Mouse (Mus musculus) adipocyte (in vitro differentiated cells): ENCODE results near the gene Ltbp4.
A peak's percentile ranks its signal among the peaks of the same experiment; 100 is the strongest.

Experiments used
- DNase-seq: peaks from one replicate; pipeline ENCODE4 v3.0.0-alpha.2; 2016; ENCODE audit warnings: low spot score

Gene Ltbp4

DNA sequence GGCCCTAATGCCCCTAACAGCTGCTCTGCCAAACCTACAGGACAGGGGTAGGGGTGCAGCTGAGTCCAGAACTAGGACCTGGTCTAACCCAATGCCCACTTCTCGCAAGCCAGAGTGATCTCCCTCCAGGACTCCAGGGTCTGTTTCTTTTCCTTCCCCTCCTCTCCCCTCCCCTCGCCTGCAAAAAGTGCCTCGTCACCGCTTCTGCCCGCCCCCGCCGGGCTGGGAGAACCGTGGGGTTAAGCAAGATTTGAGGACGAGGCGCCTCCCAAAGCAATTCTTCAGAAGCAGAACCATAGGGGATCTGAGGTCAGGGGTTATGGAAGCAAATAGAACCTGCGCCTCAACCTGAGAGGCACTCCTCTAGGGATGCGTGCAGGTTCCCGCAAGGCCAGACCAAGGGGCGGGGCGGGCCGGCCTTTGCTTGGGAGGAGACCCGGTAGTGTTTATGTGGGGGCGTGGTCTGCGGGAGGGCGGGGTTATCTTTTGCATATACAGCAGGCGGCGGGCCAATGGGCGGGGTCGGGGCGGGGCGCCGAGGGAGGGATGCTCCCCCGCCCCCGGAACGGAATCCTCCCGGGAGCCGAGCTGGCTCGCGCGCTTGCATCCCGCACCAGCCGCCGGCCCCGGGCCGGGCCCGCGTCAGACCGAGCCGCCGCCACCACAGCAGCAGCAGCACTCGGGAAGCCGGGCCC is 79.1 kb downstream of the Ltbp4 start, which contains the start of gene Numbl:
TSS of gene Numbl (plus strand) at position 229 of the 695 bp plus-strand sequence.
- peak; percentile 92 for DNase-seq

DNA sequence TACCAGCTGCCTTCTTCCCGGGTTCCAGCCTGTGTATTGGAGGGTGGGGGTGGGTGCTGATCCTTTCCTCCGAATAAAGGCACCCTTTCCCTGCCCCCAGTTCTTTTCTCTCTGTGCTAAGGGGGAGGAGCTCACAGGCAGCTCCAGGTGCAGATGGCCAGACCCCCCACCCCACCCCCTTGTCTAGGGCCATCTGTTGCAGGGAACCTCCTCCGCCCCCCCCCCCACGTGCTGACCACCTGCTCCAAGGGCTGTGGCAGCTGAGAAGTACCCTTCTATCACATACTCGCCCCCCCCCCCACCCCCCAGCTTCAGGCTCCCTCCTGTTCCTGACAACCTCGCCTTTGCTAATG is 79.7 kb downstream of the Ltbp4 start:
- no peak for DNase-seq

- peak; percentile 66 for DNase-seq
These were observed 80.2 kb downstream of the Ltbp4 start for GRCm38 (mm10) chr7:27257046-27257851.

DNA sequence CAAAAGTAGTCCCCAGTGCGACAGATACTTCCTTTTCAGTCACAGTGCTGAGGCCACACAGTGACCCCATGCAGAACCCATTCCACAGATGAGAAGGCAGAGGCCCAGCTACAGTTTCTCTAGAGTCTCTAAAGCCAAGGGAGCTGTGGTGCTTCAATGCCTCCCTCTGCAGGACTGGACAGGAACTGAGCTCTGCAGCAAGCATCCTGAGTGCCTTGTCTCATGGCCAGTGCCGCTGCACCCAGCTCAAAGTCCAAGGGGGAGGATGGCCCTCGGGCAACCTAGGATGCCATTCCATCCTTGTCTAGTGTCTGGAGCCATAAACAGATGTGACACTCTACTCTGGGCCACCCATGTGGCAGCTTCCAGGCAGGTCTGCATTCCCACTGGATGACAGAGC is 81.8 kb downstream of the Ltbp4 start:
- DNase-seq = peak; percentile 53
